Mouse (Mus musculus) hindbrain, embryonic 11.5 days (tissue): ENCODE data around the gene Psmc1. TPM values are rescaled to one million over a fixed set of nuclear protein-coding genes. Genes with fewer than 3 reads are reported as not detected.

Experiments used
- ATAC-seq: fragments of 200-750 bp; cut with Nextera tagmentation; 2 replicates; pipeline ENCODE4 v1.8.0; 2017; ENCODE audit warnings: mild to moderate bottlenecking, moderate TSS enrichment, moderate library complexity; ENCODE audit not compliant: low FRiP score
- DNase-seq: peaks from one replicate; pipeline ENCODE4 v3.0.0-alpha.2; 2015; ENCODE audit warnings: low spot score
- H3K27ac ChIP-seq: fragments of 300-500 bp; sonication (generic); 2 replicates; pipeline ENCODE4 v1.5.1; 2014; ENCODE audit warnings: mild to moderate bottlenecking, low read depth, low read length
- H3K27me3 ChIP-seq: fragments of 300-500 bp; sonication (generic); 2 replicates; pipeline ENCODE4 v1.6.1; 2014; ENCODE audit warnings: mild to moderate bottlenecking, low read length, moderate library complexity, mixed read lengths; ENCODE audit not compliant: control insufficient read depth, insufficient read depth
- H3K36me3 ChIP-seq: fragments of 300-500 bp; sonication (generic); 2 replicates; pipeline ENCODE4 v1.6.1; 2014; ENCODE audit warnings: mild to moderate bottlenecking, low read length, moderate library complexity, mixed read lengths; ENCODE audit not compliant: control insufficient read depth, insufficient read depth
- H3K4me1 ChIP-seq: fragments of 300-500 bp; sonication (generic); replicated peaks from 2 replicates; pipeline ENCODE4 v1.6.1; 2014; ENCODE audit warnings: low read length, mixed read lengths; ENCODE audit not compliant: control insufficient read depth, insufficient read depth
- H3K4me2 ChIP-seq: fragments of 300-500 bp; sonication (generic); replicated peaks from 2 replicates; pipeline ENCODE4 v1.6.1; 2014; ENCODE audit warnings: mild to moderate bottlenecking, low read depth, low read length
- H3K4me3 ChIP-seq: fragments of 300-500 bp; sonication (generic); 2 replicates; pipeline ENCODE4 v1.5.1; 2014; ENCODE audit warnings: low read depth, low read length
- H3K9ac ChIP-seq: fragments of 300-500 bp; sonication (generic); 2 replicates; pipeline ENCODE4 v1.6.1; 2014; ENCODE audit warnings: low read depth, low read length
- H3K9me3 ChIP-seq: fragments of 300-500 bp; sonication (generic); 2 replicates; pipeline ENCODE4 v1.6.1; 2016; ENCODE audit warnings: low read length; ENCODE audit not compliant: control insufficient read depth
- WGBS: fragments of 180-500 bp; shearing (Covaris S2); extraction: QIAGEN DNeasy Blood & Tissue Kit; methylation state at CpG from one replicate; pipeline ENCODE4 v1.1.7; 2014; 5-methylcytosine and 5-hydroxymethylcytosine counted together
- polyA plus RNA-seq: library from polyadenylated mRNA; unstranded; fragments of >200 nt; fragmentation: Nextera tagmentation; extraction: Ambion mirVana; gene quantifications from 2 replicates; pipeline ENCODE4 v1.2.1, GENCODE M21; 2014

Gene Psmc1
- polyA plus RNA-seq: 404 and 436 TPM in 2 replicates

- peak within 1 kb of the TSS; percentile 68 for H3K4me2 ChIP-seq
- peaks cover 2% of the 10 kb centered on the region; the same call in 1 of the 2 replicates for H3K4me1 ChIP-seq
- peak within 1 kb of the TSS; percentile 87 for H3K27ac ChIP-seq
- H3K4me3 ChIP-seq: peak within 1 kb of the TSS; percentile 97
- no peaks in the 10 kb centered on the region for H3K9me3 ChIP-seq
- ATAC-seq (peak; percentile 83), DNase-seq (peak; percentile 86)
- H3K9ac ChIP-seq: peak within 1 kb of the TSS; percentile 93
- peaks cover 6% of the 10 kb centered on the region; the same call in 1 of the 2 replicates for H3K36me3 ChIP-seq
- under 1% methylated on average over 58 of the region's 58 CpGs for WGBS
- no peaks in the 10 kb centered on the region for H3K27me3 ChIP-seq
Measured at GRCm38 (mm10) chr12:100109986-100110696, at the start of gene Psmc1. TSS of gene Psmc1 (plus strand) at chr12:100110154.

- no peaks in the 10 kb centered on the region for H3K36me3 ChIP-seq
- no peak overlapping the region for H3K4me2 ChIP-seq
- WGBS: 93% methylated on average over 10 of the region's 10 CpGs
- no peaks in the 10 kb centered on the region for H3K27me3 ChIP-seq
- ATAC-seq (no peak), DNase-seq (no peak)
- H3K4me3 ChIP-seq: no peak overlapping the region
- H3K9me3 ChIP-seq: no peaks in the 10 kb centered on the region
- no peak overlapping the region for H3K9ac ChIP-seq
- no peaks in the 10 kb centered on the region for H3K4me1 ChIP-seq
- H3K27ac ChIP-seq: no peak overlapping the region
Measured at GRCm38 (mm10) chr12:100061071-100061470, 48.9 kb upstream of the Psmc1 start.

- no peaks in the 10 kb centered on the region for H3K4me1 ChIP-seq
- no peak overlapping the region for H3K4me3 ChIP-seq
- no peaks in the 10 kb centered on the region for H3K27me3 ChIP-seq
- H3K9me3 ChIP-seq: no peaks in the 10 kb centered on the region
- no peaks in the 10 kb centered on the region for H3K36me3 ChIP-seq
- no peak overlapping the region for H3K4me2 ChIP-seq
- DNase-seq: no peak
- H3K27ac ChIP-seq: no peak overlapping the region
- H3K9ac ChIP-seq: no peak overlapping the region
- ATAC-seq: no peak
Measured at GRCm38 (mm10) chr12:100061826-100062225, 48.1 kb upstream of the Psmc1 start.

GRCm38 (mm10) chr12:100062584-100062983 lies 47.4 kb upstream of the Psmc1 start:
- Histone ChIP-seq H3K9me3 (no peaks in the 10 kb centered on the region), H3K27me3 (no peaks in the 10 kb centered on the region), H3K36me3 (no peaks in the 10 kb centered on the region), H3K4me1 (no peaks in the 10 kb centered on the region), H3K9ac (no peak overlapping the region), H3K27ac (no peak overlapping the region), H3K4me2 (no peak overlapping the region), H3K4me3 (no peak overlapping the region)
- ATAC-seq: no peak
- no peak for DNase-seq
- 77% methylated on average over 3 of the region's 3 CpGs for WGBS

- no peaks in the 10 kb centered on the region for H3K9me3 ChIP-seq
Measured at GRCm38 (mm10) chr12:100065109-100065508, 44.8 kb upstream of the Psmc1 start.

GRCm38 (mm10) chr12:100067477-100067876 lies 42.5 kb upstream of the Psmc1 start:
- WGBS: 95% methylated on average over 5 of the region's 5 CpGs
- no peak for DNase-seq
- H3K36me3 ChIP-seq: no peaks in the 10 kb centered on the region
- no peaks in the 10 kb centered on the region for H3K4me1 ChIP-seq
- no peak for ATAC-seq
- no peak overlapping the region for H3K27ac ChIP-seq
- H3K27me3 ChIP-seq: no peaks in the 10 kb centered on the region
- H3K4me2 ChIP-seq: no peak overlapping the region
- no peaks in the 10 kb centered on the region for H3K9me3 ChIP-seq
- no peak overlapping the region for H3K4me3 ChIP-seq
- no peak overlapping the region for H3K9ac ChIP-seq

More at GRCm38 (mm10) chr12:100065109-100065508, 44.8 kb upstream of the Psmc1 start:
- Histone ChIP-seq H3K9ac (no peak overlapping the region), H3K27me3 (no peaks in the 10 kb centered on the region), H3K36me3 (no peaks in the 10 kb centered on the region), H3K4me3 (no peak overlapping the region), H3K4me1 (no peaks in the 10 kb centered on the region), H3K4me2 (no peak overlapping the region), H3K27ac (no peak overlapping the region)
- WGBS: 68% methylated on average over 3 of the region's 3 CpGs
- no peak for DNase-seq
- no peak for ATAC-seq

- H3K27me3 ChIP-seq: no peaks in the 10 kb centered on the region
- no peak overlapping the region for H3K27ac ChIP-seq
- no peaks in the 10 kb centered on the region for H3K9me3 ChIP-seq
- H3K36me3 ChIP-seq: no peaks in the 10 kb centered on the region
- H3K4me3 ChIP-seq: no peak overlapping the region
- H3K4me2 ChIP-seq: no peak overlapping the region
- peak; percentile 38; the same call in 1 of the 2 replicates for ATAC-seq
- DNase-seq: peak; percentile 45
- H3K4me1 ChIP-seq: no peaks in the 10 kb centered on the region
- 55% methylated on average over 4 of the region's 4 CpGs for WGBS
- H3K9ac ChIP-seq: no peak overlapping the region
Measured at GRCm38 (mm10) chr12:100073201-100073672, 36.7 kb upstream of the Psmc1 start.

GRCm38 (mm10) chr12:100075715-100076114 lies 34.2 kb upstream of the Psmc1 start:
- Histone ChIP-seq H3K9me3 (no peaks in the 10 kb centered on the region), H3K27ac (no peak overlapping the region), H3K36me3 (no peaks in the 10 kb centered on the region), H3K4me3 (no peak overlapping the region), H3K4me2 (no peak overlapping the region), H3K27me3 (no peaks in the 10 kb centered on the region), H3K4me1 (no peaks in the 10 kb centered on the region), H3K9ac (no peak overlapping the region)
- DNase-seq: no peak
- WGBS: 94% methylated on average over 4 of the region's 4 CpGs
- ATAC-seq: no peak
